Mouse (Mus musculus) E14TG2a.4 (cell line): ENCODE data around the gene Rpl34.

Experiments
- H3K27me3 ChIP-seq: 2 replicates; pipeline ENCODE4 v1.6.1; 2014; ENCODE audit warnings: low read length, control low read depth; ENCODE audit not compliant: insufficient read depth
- H3K36me3 ChIP-seq: 2 replicates; pipeline ENCODE4 v1.6.1; 2014; ENCODE audit warnings: low read length, control low read depth; ENCODE audit not compliant: insufficient read depth
- H3K4me1 ChIP-seq: replicated peaks from 2 replicates; pipeline ENCODE4 v1.6.1; 2014; ENCODE audit warnings: low read depth, low read length, control low read depth
- H3K4me3 ChIP-seq: replicated peaks from 2 replicates; pipeline ENCODE4 v1.5.1; 2014; ENCODE audit warnings: mild to moderate bottlenecking, low read length
- H3K9me3 ChIP-seq: 2 replicates; pipeline ENCODE4 v1.6.1; 2014; ENCODE audit warnings: low read length, control low read depth
- CTCF ChIP-seq: conservative IDR thresholded peaks from 2 replicates; pipeline ENCODE4 v1.5.1; 2014; ENCODE audit warnings: low read length
- NANOG ChIP-seq: IDR thresholded peaks from 2 replicates; pipeline ENCODE4 v1.6.1; 2014; ENCODE audit warnings: borderline replicate concordance, low read length, mixed read lengths
- POU5F1 ChIP-seq: IDR thresholded peaks from 2 replicates; pipeline ENCODE4 v1.6.1; 2014; ENCODE audit warnings: low read length, borderline replicate concordance

The Rpl34 gene

GRCm38 (mm10) chr3:130746673-130747619, 16.7 kb upstream of the Rpl34 start:
- Histone ChIP-seq H3K4me1 (no peaks in the 10 kb centered on the region), H3K9me3 (peaks cover 10% of the 10 kb centered on the region; the same call in 1 of the 2 replicates), H3K4me3 (no peak overlapping the region), H3K27me3 (no peaks in the 10 kb centered on the region), H3K36me3 (no peaks in the 10 kb centered on the region)
- no peak for TF ChIP-seq NANOG
- TF ChIP-seq CTCF = no peak
- TF ChIP-seq POU5F1 = no peak

- H3K4me3 ChIP-seq = no peak overlapping the region
- 0 out of 2 replicates have a peak, but pooled peaks cover 3% of the 10 kb centered on the region for H3K27me3 ChIP-seq
- H3K4me1 ChIP-seq = no peaks in the 10 kb centered on the region
- 0 out of 2 replicates have a peak, but pooled peaks cover 1% of the 10 kb centered on the region for H3K9me3 ChIP-seq
- H3K36me3 ChIP-seq = no peaks in the 10 kb centered on the region
- TF ChIP-seq CTCF (no peak), NANOG (no peak), POU5F1 (no peak)
Observed at GRCm38 (mm10) chr3:130737652-130738361, 7.6 kb upstream of the Rpl34 start.

- H3K36me3 ChIP-seq = no peaks in the 10 kb centered on the region
- H3K4me1 ChIP-seq = peaks cover 2% of the 10 kb centered on the region; the same call in 1 of the 2 replicates
- TF ChIP-seq NANOG (no peak), POU5F1 (no peak)
- no peak overlapping the region for H3K4me3 ChIP-seq
- 0 out of 2 replicates have a peak, but pooled peaks cover 3% of the 10 kb centered on the region for H3K27me3 ChIP-seq
- no peaks in the 10 kb centered on the region for H3K9me3 ChIP-seq
Observed at GRCm38 (mm10) chr3:130736758-130737157, 6.6 kb upstream of the Rpl34 start.

GRCm38 (mm10) chr3:130729472-130730188, 568 bp downstream of the Rpl34 start:
- peak overlapping the region; percentile 95 for H3K4me3 ChIP-seq
- peaks cover 28% of the 10 kb centered on the region for H3K4me1 ChIP-seq
- no peak for TF ChIP-seq POU5F1
- 0 out of 2 replicates have a peak, but pooled peaks have one; percentile 3 for TF ChIP-seq CTCF
- H3K27me3 ChIP-seq = no peaks in the 10 kb centered on the region
- H3K36me3 ChIP-seq = peaks cover 34% of the 10 kb centered on the region
- H3K9me3 ChIP-seq = no peaks in the 10 kb centered on the region

- Histone ChIP-seq H3K4me1 (peaks cover 28% of the 10 kb centered on the region), H3K9me3 (no peaks in the 10 kb centered on the region), H3K27me3 (no peaks in the 10 kb centered on the region), H3K4me3 (peak overlapping the region; percentile 95), H3K36me3 (peaks cover 38% of the 10 kb centered on the region)
- TF ChIP-seq CTCF (no peak), NANOG (no peak), POU5F1 (no peak)
Observed at GRCm38 (mm10) chr3:130727676-130728075, 2.5 kb downstream of the Rpl34 start.

- no peaks in the 10 kb centered on the region for H3K9me3 ChIP-seq
- TF ChIP-seq NANOG (no peak), CTCF (no peak), POU5F1 (no peak)
- H3K36me3 ChIP-seq = peaks cover 38% of the 10 kb centered on the region
- peaks cover 28% of the 10 kb centered on the region for H3K4me1 ChIP-seq
- peak overlapping the region; percentile 26; the same call in 1 of the 2 replicates for H3K4me3 ChIP-seq
- no peaks in the 10 kb centered on the region for H3K27me3 ChIP-seq
Observed at GRCm38 (mm10) chr3:130727036-130727435, 3.2 kb downstream of the Rpl34 start.

- Histone ChIP-seq H3K4me1 (peaks cover 30% of the 10 kb centered on the region), H3K36me3 (peaks cover 38% of the 10 kb centered on the region), H3K27me3 (peaks cover 8% of the 10 kb centered on the region; the same call in 1 of the 2 replicates), H3K9me3 (no peaks in the 10 kb centered on the region), H3K4me3 (no peak overlapping the region)
- TF ChIP-seq NANOG = no peak
- no peak for TF ChIP-seq POU5F1
- TF ChIP-seq CTCF = no peak
Observed at GRCm38 (mm10) chr3:130725718-130726117, 4.5 kb downstream of the Rpl34 start.
